Mouse (Mus musculus) CH12.LX (cell line): ENCODE data around the gene Prkn.

Experiments used
- CTCF ChIP-seq, 2 experiments: IDR thresholded peaks in 1 of 2; conservative IDR thresholded peaks in 1 of 2; 2 replicates each; pipeline ENCODE4 v1.5.1; 2011 to 2012; ENCODE audit warnings: low read depth in 2 of 2, low read length in 2 of 2, improper control_type of control experiment in 1 of 2, inconsistent platforms in 1 of 2, mild to moderate bottlenecking in 1 of 2, moderate library complexity in 1 of 2
- MXI1 ChIP-seq: IDR thresholded peaks from 2 replicates; pipeline ENCODE4 v1.6.1; 2011; ENCODE audit warnings: mild to moderate bottlenecking, low read depth, low read length, improper control_type of control experiment
- PAX5 ChIP-seq: IDR thresholded peaks from 2 replicates; pipeline ENCODE4 v1.6.1; 2012; ENCODE audit warnings: low read length, inconsistent platforms, mixed read lengths
- POLR2A ChIP-seq: IDR thresholded peaks from 2 replicates; pipeline ENCODE4 v1.6.1; 2011; ENCODE audit warnings: low read depth, mild to moderate bottlenecking, improper control_type of control experiment, low read length

DNA sequence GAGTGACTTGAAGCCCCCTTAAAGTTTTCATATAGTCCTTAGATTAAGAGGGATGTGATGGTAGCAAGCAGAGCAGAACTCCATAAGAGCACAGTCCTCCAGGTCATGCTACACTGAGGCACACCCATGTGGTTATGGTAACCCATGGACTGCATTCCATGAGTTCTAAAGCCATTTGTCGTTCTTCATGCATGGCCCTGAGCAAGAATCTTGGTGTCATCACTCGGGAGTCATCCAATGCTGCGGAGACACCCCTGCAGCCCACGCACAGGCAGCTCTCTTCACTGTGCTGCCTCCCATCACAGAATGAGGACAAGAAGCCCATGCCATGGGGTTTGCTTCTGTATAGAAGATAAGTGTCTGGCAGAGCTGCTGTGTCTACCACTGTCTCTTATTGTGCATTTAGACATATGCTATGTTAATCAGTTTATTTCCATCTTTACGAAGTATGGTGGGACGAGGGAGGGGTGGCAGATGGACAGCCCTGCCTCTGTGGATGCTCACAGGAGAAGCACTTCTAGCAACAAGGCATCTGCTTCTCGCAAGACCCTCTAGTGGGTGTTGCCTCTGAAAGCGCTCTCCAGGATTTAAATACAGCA is 543.3 kb downstream of the Prkn start:
- TF ChIP-seq MXI1 (no peak), CTCF (conservative IDR thresholded peaks at IDR 0.05 in 1 of 2, IDR thresholded peaks at IDR 0.05 in 1 of 2; ENCODE audit: low read depth in 2 of 2, low read length in 2 of 2) (no peak), POLR2A (no peak), PAX5 (no peak)
